15 mouse cellular contexts compared by ENCODE assay signal in the genomic region with DNA sequence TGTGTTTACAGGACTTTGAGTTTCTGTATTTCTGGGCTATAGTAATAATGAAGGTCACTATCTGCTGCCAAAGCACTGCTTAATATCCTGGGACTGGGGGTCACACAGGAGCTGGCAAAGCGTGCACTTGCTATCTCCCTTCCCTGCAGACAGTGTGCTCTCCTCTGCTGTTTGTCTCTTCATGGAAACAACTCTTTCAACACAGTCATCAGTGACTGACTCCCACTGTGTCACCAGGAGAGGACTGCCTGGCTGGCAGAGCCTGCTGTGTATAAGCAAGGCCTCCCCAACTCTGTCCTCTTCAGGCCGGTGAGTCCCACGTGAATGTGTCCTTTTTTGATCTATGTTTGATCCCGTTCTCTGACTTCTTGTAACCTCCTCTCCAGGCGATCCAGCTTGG.
"Had no signal": no experiment of that assay in that cellular context is flagged by ENCODE, and none has a peak within 500 bp of the region (broad histone marks: within the 10 kb centered on the region; RNA-seq: fewer than 3 reads in every experiment).

No protein-coding gene starts in this region.

- H3K4me1 ChIP-seq: limb, embryonic 10.5 days; liver, embryonic 15.5 days; midbrain, embryonic 10.5 days; neural tube, embryonic 15.5 days had no signal

- H3K36me3 ChIP-seq: limb, embryonic 10.5 days; liver, embryonic 15.5 days; midbrain, embryonic 10.5 days; neural tube, embryonic 15.5 days had no signal

- DNase-seq: kidney, adult 8-10 months; kidney, postnatal 25 days; lung, adult 2 months; lung, postnatal 4 days; right cerebral cortex, postnatal 14 days; thymus, adult 2 months; thymus, postnatal 25 days had no signal

- H3K4me3 ChIP-seq: limb, embryonic 10.5 days; liver, embryonic 15.5 days; midbrain, embryonic 10.5 days; myocyte; neural tube, embryonic 15.5 days had no signal

- H3K9me3 ChIP-seq: limb, embryonic 10.5 days; liver, embryonic 15.5 days; midbrain, embryonic 10.5 days; neural tube, embryonic 15.5 days had no signal

- ATAC-seq: intestine, postnatal 0 days; lung, postnatal 0 days had no signal

- H3K4me2 ChIP-seq: liver, embryonic 11.5 days; liver, embryonic 15.5 days; neural tube, embryonic 15.5 days had no signal

- H3K27ac ChIP-seq: limb, embryonic 10.5 days; liver, embryonic 15.5 days; midbrain, embryonic 10.5 days; neural tube, embryonic 15.5 days had no signal

- H3K9ac ChIP-seq: liver, embryonic 15.5 days; neural tube, embryonic 15.5 days had no signal

- H3K27me3 ChIP-seq: liver, embryonic 15.5 days; neural tube, embryonic 15.5 days had no signal
